Mouse (Mus musculus) MN1 (cell line): ENCODE measurements at regions not wholly inside any gene's neighbourhood (a gene's known extent, or its start where the extent isn't known, plus 50 kb on each side); places are given as distances from the start of the nearest gene placed in this dataset.

Experiments
- DNase-seq: peaks from one replicate; pipeline ENCODE4 v3.0.0-alpha.2; 2016; ENCODE audit warnings: low spot score

DNA sequence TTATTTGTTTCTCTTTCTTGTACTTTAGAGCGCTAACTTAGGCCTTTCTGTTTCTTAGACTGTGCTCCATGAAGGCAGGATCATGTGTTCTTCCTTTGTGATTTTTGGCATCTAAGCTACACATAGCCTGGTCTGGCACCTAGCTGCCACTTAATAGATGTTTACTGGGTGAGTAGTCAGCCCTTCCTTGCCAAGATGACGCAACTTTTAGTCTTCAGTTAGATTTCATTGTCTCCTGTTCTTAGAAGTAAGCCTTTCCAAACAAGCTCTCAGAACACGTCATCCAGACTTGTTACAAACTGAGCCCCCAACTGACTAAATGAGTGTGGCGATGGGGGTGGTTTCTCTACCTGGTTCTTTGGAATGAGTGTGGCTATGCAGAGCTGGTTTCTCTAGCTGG lies 85.4 kb upstream of the Rapgef5 start:
- DNase-seq, result no peak

DNA sequence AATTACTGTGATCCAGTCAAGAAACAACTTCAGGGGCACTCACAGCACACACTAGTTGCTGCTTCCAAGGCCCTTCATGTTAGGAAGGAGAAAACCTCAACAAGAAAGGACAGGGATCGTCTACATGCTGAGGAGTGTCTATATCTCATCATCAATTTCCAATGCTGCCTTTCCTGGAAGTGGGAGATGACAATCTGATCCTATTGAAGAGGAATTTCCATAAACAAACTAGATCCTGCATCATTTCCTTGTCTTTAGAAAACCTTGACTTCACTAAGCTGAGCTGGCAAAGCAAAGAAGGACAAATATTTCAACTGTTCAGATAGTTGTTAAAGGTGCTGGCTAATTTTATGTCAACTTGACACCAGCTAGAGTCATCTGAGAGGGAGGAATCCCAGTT lies 83.5 kb upstream of the Rapgef5 start:
- DNase-seq, result no peak

DNA sequence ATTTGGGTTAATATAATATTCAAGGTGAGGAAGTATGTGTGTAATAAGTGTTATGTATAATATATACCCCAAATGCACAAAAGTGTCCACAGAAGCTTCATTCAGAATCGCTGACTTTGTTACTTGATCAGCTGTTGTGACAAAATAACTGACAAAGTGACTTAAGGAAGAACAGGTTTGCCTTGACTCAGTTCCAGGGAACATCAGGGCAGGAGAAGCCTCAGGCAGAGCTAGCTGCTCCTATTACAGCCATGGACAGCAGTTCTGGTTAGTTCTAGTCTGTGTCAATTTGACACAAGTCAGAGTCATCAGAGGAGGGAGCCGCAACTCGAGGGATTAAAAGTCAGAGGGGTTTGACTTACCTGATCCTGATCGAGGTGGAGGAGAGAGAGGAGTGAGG lies 79.3 kb upstream of the Rapgef5 start:
- DNase-seq, result no peak

DNA sequence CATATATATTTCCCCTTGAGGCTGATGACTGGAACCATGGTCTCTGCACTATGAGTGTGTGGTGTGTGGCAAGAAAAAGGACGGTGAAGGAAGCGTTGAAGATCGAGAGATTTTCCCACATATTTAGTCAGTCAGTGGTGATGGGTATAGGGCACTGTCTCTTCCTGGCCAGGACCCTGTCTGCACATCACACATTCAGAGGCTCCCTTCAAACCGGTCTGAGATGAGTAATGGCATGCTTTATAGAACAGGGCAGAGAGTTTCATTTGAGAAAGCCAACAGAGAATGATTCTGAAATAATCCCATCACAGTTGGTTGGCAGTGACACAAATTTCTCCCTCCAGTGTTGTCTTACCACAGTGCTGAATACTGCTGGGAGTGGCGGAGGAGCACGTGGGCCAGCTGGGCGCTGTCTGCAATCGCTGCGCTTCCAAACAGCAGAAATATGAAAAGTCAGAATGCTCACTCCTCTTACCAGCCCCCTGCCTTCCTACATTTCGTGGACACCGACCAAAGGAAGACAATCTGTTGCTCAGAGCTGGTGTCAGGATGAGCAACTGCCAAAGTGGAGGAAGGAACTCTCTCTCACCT lies 77.2 kb upstream of the Rapgef5 start:
- no peak for DNase-seq

DNA sequence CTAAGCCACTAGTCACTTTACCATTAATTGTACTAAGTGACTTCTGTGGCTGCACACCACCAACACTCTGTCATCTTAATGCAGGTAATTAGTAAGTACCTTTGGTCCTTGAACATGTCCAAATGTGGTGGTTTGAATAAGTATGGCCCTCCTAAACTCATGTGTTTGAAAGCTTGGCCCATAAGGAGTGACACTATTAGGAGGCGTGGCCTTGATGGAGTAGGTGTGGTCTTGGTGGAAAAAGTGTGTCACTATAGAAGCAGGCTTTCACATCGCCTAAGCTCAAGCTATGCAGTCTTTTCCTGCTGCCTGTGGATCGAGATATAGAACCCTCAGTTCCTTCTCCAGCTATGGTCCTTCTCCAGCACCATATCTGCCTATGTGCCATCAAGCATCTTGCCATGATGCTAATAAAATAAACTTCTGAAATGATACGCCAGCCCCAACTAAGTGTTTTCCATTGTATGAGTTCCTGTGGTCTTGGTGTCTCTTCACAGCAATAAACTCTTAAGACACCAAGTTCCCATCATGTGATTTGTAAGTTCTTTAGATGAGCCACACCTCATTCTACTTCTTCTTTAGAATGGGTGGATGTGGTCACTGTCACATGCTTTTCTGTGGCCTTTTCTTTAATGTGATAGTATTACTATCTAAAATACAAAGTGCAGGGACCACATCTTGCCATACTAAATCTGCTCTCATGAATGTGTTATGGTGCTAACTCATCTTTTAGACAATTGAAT lies 71.9 kb upstream of the Rapgef5 start:
- no peak for DNase-seq

DNA sequence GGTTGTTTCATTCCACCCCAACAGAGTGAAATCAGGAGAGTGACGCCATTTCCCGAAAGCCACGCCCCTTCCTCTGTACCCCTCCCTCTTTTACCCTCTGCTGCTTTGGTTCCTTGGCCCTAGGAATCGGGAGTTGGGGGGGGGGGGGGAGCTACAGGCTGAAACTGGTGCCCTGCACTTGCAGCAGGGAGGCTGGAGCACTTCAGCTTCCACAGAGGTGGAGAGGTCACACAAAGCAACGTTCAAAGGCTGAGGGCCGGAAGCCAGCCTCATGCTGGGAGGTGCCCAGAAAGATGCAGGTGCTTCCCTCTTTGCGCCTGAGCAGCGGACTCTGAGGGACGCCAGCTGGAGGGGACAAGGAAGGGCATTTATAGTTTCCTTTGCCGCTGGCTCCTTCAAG lies 69.1 kb upstream of the Rapgef5 start:
- DNase-seq, result no peak

DNA sequence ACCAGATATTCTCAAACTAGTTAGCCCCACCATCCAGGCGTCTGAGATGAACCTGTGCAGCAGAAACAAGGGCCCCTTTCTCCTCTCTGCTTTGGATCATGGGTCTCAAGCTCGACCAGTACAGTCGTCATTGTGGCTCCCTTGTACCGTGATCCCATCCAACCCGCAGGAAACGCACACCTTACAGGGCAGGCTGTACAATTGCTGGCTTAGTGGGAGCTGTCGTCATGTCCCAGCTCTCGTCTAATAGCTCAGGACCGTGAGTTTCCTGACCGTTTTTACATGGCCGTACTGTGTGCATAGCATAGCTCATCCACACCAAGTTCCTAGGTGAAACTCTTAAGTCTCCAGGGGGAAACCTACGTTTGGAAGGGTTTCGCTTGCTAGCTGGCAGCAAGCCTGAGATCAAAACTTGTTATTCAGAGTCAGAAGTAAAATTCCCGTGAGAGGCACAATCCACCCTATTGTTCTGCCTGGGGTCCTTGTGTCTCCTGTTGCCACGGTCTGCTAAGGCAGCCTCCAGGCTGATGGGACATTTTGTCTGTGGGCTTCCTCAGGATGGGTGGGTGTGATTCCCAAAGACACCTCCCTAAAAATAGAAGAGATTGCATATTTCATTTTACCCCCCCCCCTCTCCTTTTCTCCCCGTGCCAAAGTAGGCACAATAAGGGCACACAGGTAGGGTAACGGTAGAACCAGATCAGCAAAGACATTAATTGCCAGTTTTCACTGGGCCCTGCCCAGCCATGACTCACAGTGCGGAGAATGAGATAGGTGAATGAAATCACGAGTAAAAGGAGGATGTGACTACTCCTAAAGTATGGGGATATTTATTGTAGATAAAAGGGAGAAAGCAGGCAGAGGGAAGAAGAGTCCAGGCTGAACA lies 68.2 kb upstream of the Rapgef5 start:
- DNase-seq, result no peak

DNA sequence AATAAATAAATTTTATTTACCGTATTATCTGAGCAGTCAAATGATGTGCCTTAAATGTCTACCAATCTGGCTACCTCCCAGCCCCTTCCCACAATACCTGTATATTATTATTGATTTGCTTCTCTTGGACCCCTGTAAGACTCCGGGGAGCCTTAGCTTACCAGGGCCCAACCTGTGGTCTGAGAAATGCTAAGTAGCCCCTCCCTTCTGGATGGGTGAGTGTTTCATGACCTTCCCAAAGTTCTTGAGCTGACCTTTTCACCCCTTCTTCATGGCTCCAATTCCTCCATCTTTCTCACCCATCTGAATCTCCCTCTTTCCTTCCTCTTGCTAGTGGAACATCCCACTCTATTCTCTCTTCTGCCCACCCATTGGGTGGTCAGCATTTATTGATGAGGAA lies 67.2 kb upstream of the Rapgef5 start:
- DNase-seq, result no peak

DNA sequence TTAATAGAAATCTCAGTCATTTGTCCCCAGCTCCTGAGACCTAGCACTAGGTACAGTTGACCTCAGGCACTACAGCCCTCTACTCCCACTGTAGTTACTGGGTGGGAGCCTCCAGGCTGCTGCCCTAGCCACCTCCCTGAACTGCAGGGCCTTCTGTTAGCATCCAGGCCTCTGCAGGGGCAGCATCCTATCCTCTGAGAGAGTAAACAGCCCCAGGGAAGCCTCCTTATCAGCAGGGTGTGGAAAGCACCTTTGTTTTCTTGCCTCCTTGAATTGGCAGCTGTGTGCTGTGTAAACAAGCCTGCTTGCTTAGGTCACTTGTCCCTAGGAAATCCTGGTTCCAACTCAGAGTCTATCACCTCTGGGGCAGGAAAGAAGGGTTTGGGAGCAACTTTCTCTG lies 66.2 kb upstream of the Rapgef5 start:
- no peak for DNase-seq

DNA sequence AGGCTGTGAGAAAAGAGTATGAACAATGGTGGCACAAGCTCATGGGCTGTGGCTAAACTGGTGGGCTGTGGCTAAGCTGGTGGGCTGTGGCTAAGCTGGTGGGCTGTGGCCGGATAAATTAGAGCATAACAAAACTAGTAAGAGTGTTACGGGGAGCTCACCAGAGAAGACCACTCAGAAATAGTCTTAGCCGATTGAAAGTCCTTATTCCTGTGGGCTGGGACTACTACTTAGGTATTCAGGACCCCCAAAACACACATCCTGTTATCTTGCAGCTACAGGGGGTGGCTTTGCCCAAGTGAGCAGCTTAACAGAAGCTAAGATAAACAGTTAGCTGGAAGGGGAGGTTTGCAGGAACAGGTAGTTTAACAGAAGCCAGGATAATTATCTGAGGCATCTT lies 65.4 kb upstream of the Rapgef5 start:
- no peak for DNase-seq

DNA sequence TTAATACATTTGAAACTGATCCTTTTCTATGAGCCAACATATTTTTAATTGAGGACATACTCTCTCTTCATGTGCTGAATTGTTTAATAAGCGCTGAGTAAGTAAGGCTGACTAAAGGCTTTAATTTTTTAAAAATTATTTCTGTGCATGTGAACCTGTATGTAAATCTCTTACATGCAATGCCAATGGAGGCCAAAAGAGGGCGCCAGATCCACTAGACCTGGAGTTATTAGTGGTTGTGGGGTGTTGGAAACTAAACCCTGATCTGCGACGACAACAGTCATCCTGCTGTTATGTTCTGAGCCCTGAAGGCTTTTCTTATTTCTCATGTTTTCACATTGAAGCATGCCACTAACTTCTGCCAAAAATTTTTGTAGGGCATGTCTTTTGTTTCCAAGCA lies 64.8 kb upstream of the Rapgef5 start:
- no peak for DNase-seq

DNA sequence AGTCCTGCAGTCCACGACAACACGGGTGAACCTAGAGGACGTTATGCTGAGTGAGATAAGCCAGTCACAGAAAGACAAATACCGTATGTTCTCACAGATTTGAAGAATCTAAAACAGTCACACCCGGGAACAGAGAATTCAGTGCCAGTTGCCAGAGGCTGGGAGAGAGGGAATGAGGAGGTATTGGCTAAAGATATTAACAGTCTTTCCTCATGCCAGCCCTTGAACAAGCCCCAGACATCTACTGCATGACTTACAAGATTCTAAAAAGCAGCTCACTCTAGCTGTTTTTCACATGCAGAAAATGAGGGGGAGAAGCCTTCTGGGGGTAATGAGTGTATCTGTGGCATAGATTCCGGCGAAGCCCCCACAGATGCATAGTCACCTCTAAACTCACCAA lies 60.5 kb upstream of the Rapgef5 start:
- no peak for DNase-seq

DNA sequence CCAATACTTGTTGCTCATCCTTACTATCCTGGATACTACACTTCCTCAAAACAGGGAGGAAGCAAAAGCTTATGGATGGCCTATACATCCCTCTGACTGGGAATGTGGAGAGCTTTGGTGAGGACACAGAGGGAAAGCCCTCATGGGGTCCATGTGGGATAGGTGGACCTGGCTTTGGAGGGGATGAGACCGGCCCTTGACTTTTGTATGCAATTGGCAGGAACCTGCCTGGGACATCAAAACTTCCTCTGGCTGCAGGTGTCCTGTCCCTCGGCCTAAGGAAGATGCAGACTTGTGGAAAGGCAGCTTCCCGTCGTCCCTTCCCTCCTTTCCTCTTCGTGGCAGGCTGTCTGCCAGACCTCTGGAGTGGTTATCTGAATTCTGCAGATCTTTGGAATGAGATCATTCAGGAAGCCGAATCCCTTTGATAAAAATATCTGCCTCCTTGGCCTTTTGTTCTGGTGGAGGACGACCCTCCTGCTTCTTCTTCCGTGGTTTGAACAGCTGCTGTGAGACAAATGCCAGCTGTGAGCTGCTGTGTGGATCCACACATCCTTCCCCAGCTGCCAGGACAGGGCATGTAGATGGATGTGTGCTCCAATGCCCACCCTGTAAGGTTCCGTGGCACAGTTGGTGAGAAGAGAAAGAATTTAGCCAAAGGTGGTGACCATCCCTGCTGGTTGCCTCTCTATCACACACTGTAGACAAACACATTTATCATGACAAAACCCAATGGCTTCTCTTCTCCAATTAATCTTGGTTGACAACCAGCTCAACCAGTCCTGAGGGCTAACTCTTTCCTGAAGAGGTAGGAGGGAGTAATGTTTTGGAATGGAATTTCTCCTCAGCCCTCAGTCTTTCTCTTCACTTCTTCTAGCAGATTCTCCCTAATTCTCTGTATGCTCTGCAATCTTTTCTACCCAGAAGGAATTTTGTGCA lies 57.9 kb upstream of the Rapgef5 start:
- DNase-seq, result no peak

DNA sequence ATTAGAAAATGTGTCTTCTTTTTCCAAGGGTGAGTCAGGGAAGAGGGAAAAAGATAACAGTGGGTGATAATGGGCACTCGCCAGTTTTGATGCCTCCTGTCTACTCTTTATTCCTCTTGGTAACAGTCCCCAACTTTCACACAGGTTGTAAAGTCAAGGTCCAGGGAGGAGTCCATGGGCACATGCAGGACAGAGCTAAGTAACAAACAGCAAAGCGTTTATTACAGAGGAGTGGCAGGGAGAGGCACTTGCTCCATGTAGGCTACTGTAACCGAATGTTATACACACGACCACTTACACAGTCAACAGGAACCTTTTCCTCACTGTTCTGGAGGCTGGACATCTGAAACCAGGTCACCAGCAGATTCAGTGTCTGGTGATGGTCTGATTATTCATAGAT lies 56.7 kb upstream of the Rapgef5 start:
- no peak for DNase-seq

DNA sequence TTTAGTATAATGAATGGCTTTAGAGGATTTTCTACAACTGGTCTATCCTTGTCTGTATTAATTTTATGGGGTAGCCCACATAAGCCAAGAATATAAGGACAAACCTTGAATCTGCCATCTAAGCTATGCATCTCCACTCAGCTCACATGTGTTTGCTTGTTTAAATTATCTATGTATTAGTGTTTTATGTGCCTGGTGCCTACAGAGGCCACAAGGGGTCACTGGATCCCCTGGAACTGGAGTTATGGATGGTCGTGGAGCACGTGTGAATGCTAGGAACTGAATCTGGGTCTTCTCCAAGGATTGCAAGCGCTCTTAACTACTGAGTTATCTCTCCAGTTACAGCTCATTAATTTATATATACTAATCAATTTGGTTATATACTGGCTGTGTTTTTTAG lies 51.1 kb upstream of the Rapgef5 start:
- no peak for DNase-seq

DNA sequence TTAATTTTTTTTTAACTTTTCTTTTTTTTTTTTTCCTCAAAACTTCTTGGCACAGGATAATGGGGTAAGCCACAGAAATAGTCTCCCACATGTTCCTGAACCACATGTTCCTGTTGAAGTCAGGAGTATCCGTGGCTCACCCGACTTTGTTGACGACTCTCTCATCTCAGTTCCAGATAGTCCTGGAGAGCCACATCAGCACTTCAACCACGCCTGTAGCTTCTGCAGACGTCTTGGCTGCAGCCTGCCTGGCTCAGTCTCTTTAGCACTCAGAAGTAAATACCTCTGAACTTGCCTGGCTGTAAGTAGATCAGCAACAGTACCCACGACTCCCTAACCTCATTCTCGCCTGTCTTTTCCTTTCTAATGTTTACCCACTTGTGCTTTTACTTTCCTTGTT lies 50.3 kb upstream of the Rapgef5 start:
- no peak for DNase-seq
